Mouse (Mus musculus) kidney, adult 9 months (tissue): Measurements from ENCODE around the gene S100a3.
A peak's percentile ranks its signal among the peaks of the same experiment; 100 is the strongest.

Experiments used
- DNase-seq: peaks from one replicate; pipeline ENCODE4 v3.0.0; 2022

Gene S100a3

DNA sequence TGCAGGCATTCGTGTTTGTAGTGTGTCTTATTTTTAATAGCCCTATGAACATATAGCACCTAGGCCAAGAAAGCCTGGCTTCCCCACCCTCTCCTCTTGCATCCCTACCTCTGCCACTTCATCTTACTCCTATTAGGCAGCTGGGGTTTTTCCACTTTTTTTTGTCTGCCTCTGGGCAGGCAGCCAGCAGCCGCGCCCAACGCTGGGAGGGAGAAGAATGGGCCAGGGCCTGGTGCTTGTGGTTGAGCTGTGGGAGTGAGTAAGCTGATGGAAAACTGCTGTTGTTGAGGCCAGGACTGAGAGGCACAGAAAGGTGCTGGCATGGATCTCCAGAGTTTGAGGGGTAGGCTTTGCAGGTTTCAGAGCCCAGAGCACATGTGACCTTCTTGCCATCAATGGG, 44.0 kb downstream of the S100a3 start:
- peak; percentile 57 for DNase-seq

DNA sequence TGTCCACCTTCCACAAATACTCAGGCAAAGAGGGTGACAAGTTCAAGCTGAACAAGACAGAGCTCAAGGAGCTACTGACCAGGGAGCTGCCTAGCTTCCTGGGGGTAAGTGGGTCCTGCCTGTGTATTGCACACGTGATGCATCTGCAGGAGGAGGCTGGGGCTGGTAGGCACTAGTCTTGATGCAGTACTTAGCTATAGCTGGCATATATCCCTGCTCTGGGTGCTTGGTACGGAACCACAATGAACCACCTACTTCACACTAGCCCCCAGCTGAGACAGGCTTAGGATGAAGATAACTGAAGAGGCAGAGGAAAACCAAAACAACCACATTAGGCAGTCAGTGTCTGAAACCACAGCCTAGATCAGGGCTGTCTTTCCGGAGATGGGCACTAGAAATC, 44.7 kb downstream of the S100a3 start:
- no peak for DNase-seq

DNA sequence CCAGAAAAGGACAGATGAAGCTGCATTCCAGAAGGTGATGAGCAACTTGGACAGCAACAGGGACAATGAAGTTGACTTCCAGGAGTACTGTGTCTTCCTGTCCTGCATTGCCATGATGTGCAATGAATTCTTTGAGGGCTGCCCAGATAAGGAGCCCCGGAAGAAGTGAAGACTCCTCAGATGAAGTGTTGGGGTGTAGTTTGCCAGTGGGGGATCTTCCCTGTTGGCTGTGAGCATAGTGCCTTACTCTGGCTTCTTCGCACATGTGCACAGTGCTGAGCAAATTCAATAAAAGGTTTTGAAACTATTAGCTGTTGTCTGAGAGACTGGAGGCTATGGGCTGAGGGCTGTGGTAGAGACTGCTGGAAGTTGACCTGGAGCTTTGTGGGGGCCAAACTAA, 45.4 kb downstream of the S100a3 start:
- DNase-seq, result no peak

DNA sequence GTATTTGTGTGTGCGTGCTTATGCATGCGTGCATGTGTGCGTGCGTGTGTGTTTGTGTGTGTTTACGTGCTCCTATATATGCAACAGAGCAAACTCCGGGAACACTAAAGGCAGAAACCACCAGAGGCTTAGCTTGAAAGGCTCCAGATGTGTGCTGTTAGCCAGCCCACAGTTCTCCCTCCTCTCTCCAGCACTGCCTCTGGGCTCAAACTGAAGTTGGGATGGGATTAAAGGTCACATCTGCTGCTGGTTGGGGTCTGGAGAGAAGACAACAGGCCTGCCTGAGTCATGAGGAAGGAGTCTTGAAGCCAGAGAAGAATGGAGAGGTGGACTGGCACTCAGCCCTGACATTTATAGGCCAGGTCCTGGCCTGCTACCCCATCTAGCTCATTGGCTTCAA, 45.8 kb downstream of the S100a3 start:
- DNase-seq, result no peak

DNA sequence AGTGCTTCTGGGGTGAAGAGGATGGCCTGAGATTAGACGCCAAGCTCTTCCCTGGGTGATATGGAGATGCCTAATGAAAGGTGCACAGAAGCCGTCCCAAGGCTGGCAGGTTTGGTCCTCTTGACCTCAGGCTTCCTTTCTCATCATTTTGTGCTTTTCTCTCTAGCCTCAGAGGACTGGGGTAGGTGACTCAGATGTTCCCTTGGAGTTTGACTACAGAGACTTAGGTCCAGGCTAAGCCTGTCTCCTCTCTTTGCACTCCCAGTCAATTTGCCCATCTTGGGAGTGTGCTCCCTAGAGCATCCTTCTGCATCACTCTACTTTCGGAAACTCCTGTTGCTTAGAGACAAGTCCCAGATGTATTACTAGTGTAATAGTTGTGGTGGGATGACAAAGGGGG, 47.0 kb downstream of the S100a3 start:
- no peak for DNase-seq

DNA sequence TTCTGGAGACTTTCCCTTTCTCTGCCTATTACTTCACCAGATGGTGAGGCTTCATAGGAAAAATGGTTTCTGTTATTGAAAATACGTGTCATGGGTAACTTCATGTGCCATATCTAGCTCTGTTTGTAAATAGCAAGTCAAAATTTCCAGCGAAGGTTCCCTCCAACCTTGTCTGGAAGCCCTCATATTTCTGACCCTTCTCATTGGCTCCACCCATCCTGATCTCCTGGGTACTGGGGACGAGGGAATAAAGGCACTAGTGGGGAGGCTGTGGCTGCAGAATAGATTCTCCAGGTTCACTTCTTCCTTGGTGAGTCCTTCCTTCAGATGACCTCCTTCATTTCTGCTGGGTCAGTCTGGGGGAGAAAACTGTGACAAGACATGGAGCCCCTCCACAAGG, 47.8 kb downstream of the S100a3 start, which contains the start of gene S100a5:
S100a5 (plus strand) TSS at position 301 of the 400 bp plus-strand sequence.
- no peak for DNase-seq

DNA sequence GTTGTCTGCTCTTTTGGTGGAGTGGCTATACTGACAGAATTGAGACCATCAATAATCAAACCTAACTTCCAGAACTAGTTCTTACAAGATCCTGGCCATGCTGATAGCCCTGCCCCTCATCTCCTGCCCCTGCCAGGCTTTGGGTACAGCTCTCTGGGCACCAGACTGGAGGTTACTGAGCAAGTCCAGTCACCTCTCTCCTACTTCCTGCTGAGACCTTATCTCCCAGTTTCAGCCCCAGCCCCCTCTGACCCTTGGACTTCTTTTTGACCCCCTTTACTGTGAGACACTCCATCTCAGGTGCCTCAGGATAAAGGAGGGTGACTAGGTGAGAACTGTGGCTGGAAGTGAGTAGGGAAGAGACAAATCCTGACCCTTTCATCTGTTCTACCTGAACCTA, 48.7 kb downstream of the S100a3 start:
- no peak for DNase-seq

DNA sequence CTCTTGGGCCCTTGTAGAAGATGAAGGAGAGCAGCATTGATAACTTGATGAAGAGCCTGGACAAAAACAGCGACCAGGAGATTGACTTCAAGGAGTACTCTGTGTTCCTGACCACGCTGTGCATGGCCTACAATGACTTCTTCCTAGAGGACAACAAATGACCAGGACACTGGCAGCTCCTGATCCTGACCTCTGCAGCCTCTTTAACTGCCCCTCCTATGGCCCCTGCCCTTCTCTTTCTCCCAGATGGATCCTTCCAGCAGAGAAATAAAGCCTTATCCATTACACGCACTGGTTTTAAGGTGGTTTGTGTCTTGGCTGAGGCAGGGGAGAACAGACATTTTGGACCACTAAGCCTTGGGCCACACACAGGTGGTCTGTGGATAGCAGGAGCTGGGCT, 51.1 kb downstream of the S100a3 start:
- DNase-seq, result no peak

DNA sequence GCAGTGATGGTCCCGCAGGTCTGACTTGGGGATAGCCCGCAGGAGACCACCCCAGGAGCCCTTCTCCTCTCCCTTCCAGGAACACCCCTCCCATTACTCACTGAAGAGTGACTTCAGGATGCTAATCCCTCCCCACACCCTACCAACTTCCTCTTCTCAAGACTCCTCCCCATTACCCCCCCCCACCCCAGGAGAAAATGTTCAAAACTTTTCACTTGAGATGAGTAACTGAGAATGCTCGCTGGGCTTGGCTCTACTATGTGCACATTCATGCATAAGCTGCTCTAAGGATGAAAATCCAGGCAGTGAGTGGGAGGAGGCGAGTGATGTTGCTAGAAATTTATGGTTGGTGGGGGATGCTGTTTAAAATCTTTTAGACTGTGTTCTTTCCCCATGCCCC, 51.7 kb downstream of the S100a3 start:
- DNase-seq, result no peak

DNA sequence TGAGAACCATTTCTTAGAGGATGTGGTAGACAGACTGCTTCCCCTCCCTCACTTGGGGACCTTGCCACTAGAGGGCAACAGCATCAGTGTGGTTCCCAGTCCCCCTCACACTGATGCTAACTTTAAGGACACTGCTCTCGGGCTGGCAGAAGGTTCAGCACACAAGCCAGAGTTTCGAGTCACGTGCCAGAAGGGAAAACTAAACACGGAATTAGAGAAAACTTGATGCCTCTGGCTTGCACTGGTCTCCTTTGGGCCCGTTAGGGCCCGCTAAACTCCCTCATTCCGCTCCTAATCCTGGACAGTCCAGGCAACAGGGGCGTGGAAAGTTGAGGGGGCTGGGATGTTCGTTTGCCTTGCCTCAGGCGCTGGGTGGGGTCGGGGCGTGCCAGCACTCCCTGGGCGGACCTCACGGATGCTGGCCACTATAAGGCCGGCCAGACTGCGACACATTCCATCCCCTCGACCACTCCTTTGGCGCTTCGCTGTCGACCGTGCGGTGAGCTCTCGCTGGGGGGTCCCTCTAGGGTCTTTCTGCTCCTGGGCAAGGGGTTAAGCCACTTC, 52.4 kb downstream of the S100a3 start, which contains the start of gene S100a6:
S100a6 (plus strand) TSS at position 155 of the 564 bp plus-strand sequence.
- peak; percentile 61 for DNase-seq

DNA sequence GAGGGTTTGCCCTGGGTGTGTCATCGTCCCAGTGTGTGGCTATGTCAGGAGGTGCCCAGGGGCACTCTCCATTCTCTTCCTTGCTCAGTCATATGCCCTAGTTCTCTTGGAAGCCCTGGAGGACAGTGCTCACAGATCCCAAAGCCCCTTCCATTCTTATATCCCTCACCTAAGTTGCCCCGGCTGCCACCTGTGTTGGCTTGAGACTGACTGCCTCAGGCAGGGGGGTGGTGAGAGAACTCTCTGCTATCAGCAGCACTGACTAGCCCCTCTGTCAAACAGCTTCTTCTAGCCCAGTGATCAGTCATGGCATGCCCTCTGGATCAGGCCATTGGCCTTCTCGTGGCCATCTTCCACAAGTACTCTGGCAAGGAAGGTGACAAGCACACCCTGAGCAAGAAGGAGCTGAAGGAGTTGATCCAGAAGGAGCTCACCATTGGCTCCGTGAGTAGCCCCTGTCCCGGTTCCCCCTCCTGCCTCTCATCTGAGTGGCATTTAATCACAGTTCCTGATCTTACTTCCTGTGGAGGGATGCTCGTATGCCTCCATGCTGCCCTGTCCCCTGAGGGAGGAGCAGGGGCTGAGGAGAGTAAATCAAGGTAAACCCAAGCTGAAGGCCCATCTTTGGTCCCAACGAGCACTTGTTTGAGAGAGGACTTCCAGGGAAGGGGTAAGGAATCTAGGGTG, 53.2 kb downstream of the S100a3 start:
- DNase-seq, result no peak

DNA sequence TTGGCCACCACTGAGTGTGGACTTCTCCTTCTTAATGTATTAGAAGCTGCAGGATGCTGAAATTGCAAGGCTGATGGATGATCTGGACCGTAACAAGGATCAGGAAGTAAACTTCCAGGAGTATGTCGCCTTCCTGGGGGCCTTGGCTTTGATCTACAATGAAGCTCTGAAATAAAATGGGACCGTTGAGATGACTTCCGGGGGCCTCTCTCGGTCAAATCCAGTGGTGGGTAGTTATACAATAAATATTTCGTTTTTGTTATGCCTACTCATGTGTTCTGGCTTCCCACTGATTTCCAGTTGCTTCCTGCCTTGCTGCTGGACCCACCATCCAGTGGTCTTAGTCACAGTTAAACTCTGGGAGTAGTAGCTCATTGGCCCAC, 53.8 kb downstream of the S100a3 start:
- no peak for DNase-seq

DNA sequence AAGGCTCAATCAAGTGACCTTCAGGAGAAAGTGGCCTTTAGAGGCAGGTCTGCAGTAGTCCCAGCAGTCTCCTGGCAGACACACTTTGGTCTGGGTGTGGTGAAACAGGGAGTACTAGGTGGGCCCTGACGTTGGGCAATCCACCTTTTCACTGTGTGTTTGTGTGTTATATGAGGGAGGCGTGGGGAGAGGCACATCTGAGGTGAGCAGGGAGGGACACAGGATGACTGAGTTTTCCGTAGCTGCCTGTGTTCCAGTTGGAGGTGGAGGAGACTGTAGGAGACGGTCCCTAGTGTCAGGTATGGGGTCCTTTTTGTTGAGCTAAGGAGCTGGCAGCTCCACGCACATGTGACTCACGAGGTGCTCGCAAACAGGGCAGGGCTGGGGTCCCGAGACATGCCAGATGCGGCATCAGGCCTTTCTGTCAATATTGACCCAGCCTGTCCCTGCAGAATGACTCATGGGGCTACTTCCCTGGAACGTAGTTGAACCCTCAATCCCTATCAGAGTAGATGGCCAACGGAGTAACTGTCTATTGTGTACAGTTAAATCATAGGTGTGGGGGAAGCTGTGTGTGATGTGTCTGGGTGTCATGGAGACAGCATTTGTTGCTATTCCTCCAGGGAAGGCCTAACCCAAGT, 54.4 kb downstream of the S100a3 start:
- no peak for DNase-seq

DNA sequence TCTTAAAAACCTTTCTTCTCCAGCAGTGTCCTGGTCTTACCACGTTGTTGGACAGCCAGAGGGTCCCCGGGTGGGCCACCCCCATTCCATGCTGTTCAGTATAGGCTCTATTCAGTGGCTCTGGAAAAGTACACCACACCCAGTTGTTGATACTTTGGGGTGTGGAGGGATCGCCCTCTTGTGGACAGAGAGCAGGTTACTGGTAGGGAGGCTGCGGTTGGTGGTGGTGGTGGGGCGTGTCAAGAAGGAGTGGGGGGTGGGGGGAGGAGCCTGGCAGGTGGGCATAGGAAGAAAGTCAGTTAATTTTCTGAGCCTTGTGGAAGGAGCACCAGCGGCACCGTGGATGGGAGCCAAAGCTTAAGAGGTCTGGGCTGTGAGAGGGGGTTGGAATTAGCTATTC, 55.0 kb downstream of the S100a3 start:
- DNase-seq, result peak; percentile 80

DNA sequence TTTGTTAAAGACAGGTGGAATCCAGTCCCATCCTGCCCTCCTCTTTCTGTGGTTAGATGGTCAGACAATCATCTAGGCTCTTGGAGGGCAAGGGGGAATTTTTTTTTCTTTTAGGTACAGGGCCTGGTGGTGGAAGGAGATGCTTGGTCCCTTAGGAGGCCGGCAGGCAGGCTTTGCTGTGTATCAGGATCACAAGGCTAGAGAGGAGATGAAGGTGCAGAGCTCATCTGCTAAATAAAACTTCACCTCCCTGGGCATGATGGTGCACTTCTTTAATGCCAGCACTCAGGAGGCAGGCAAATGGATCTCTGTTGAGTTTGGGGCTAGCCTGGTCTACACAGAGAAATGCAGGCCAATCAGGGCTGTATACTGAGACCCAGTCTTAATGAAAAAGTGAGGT, 55.5 kb downstream of the S100a3 start:
- no peak for DNase-seq

DNA sequence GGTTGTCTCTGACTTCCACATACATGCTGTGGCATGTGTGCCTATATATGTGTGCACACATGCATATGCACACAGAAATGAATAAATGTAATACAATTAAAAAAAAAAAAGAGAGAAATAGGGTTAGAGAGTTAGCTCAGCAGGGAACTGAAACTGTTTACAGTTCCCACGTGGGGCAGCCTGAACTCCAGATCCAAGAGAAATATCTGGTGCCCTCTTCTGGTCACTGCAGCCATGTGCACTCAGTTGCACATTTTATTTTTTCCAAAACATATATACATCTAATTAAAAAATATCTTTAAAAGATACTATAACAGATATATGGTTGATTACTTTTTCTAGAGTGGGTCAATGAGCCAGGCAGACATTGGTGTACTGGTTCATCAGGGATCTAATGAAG, 57.2 kb downstream of the S100a3 start:
- no peak for DNase-seq

DNA sequence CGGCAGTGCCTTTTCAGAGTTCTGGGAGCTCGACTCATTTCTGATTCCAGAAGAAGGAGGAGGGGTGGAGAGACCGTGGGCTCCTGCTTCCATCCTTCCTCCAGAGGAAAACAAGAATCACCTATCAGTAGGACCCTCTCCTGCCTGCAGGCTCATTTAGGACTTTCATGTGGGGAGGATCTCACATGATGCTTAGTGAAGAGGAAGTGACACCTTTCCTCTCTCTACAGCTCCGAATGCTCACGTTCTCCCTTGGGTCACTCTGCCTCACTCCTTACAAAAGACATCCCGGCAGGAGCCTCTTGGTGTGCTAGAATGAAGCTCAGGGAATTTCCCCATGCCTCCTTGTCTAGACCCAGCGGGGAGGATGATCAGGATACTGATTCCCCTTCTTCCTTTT, 61.2 kb downstream of the S100a3 start:
- no peak for DNase-seq

DNA sequence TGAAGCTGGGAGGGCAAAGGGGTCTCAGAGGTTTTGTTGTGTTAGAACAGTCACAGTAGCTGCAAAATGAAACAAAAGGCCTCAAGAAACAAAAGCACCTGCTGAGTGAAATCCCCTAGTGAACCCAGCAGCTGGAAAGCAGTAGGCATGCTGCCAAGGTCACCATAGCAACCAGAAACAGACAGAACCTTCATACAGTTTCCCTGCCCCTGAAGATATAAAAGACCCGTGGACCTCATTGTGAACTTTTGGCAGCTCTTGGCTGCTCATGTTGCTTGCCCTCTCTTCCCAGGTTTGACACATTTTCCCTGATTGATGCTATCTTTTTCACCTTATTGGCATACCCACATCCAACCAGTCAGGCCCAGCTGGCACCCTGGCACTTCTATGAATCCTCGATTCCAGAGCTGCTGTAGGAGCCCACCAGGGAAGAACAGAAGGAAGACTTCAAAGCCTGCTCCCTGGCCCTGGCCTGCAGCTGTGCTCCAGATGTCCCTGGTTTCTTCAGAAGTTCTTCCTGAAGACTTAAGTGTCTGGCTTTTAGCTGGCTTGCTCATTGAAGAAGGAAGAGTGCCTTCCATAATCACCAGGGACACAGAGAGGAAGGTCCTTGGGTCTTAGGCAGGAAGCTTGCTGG, 63.2 kb downstream of the S100a3 start:
- peak; percentile 29 for DNase-seq

DNA sequence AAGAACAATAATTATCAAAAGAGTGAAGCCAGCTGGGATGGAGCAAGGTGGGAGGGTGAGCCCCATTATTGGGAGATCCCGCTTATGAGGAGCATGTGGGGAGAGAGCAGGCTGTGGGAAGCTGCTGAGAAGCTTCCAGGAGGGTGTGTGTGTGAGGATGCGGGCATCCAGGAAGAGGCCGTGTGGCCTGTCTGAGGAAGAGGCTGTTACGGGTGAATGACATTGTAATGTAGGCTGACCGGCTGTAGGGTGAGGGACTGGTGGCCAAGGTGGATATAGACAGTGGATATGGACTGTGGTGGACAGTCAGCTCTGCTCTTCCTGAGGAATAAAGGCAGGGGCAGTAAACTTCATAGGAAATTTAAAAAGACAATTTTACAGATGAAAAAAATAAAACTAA, 65.1 kb downstream of the S100a3 start:
- DNase-seq, result no peak

DNA sequence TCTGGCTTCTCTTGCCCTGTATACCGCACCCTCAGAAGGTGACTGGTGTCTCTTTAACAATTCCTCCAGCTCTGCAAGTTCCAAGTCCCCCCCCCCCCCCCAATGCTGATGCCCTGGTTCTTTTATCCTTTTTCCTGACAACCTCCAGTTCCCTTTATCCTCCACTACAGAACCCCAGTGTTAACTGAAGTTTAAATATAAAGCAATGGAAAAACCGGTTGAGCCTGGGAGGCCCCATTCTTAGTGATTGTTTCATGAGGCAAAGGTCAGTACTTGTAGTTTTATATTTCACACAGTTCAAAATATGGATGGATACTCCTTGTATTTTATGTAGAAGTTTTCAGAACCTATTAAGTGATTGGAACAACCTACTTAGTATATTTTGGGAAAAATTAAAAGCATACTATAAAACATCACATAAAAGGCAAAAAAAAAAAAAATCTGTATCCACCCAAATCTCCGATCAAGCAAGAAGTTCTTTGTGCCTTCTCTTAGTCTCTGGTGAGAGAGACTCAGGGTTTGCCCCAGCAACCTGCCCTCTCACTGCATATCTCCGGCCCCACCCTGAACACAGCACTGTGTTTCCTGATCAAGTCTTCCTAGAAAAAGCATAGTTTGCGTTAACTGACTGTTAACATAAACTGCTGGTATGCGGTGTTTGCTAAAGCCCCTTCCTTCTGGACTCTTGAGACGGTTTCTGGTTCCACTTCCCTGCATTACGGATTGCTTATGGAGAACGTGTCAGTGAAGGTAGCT, 66.1 kb downstream of the S100a3 start:
- DNase-seq, result no peak

DNA sequence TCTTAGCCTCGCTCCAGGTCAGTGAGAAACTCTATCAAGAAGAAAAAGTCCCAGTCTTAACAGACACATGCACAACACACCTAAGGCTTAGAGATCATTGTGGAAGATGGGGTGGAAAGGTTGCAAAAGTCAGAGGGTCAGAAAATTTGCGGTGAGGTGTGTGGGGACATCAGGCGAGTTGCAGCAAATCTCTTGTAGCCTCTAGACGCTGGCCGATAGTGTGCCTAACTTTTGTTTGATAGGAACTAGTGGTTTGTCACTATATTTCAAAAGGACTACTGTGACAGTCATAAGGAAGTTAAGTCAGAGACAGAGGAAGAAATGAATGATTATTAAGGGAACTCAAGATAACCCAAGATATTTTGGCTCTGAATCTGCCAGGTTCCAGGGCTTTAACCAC, 67.0 kb downstream of the S100a3 start:
- DNase-seq, result no peak

DNA sequence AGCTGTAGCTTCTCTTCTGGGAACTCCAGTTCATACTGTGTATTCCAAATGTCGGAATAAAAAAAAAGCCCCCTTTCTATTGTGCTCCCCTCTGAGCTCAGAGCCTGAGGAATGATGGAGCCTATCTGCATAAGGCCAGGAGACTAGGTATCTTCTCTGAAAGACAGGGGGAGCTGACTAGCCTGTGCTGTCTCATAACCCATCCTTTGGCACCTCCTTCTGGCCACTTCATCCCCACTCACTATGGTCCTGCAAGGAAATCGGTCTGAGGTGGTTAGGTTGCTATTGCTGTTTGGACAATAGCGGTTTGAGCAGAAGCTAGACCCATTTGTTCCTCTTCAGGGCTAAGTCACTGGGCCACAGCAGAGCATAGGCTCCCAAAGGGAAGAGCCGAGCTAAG, 67.4 kb downstream of the S100a3 start:
- DNase-seq, result peak; percentile 32

DNA sequence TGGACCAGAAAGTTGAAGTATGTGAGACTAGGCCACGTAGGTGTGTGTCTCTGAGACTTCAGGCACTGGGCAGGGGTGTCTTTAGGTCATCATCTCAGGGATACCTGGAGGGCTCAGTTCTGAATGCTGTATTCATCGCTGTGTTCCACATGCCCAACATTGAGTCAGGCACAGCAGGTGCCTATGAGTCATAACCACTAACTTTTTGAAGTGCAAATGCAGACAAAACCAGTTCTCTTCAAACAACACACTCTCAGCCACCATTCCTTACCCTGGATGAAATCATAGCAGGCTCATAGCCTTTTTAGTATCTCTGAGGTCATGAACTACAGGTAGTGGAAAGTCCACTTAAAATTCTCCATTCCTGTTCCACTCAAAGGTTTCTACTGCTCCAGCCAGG, 68.9 kb downstream of the S100a3 start:
- no peak for DNase-seq
